Mouse (Mus musculus): ENCODE measurements at regions not wholly inside any gene's neighbourhood (a gene's known extent, or its start where the extent isn't known, plus 50 kb on each side); places are given as distances from the start of the nearest gene placed in this dataset.
A peak's percentile ranks its signal among the peaks of the same experiment; 100 is the strongest.

DNA sequence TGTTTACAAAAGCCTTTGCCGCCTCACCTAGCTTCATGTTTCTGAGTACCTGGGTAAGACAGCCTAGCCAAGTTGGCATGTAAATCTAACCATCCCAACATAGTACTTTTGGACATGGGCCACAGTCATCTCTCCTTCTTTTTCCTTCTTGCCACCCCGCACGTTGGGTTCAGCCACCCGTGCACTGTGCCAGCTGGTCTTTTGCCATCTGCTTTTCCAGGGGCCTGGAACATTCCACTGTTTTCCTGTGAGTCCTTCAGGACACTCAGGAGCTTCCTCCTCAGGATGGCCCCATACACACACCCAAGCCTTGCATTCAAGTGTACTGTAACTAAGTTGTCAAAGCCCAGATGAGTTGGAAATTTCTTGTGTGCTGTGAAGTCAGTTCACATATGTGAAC is 132.2 kb upstream of the Jun start:
- H3K27me3 ChIP-seq (ENCODE audit: insufficient read depth, low read length): peaks cover 33% of the 10 kb centered on the region
- no peak for DNase-seq (ENCODE audit: low spot score)
- no peaks in the 10 kb centered on the region for H3K36me3 ChIP-seq (replicated peaks)
- no peak overlapping the region for H3K4me3 ChIP-seq (ENCODE audit: low read depth, low read length)
- H3K4me1 ChIP-seq (ENCODE audit: insufficient read depth, low read depth, low read length): peaks cover 9% of the 10 kb centered on the region; the same call in 1 of the 2 replicates
- no peak for TF ChIP-seq GATA2 (IDR thresholded peaks at IDR 0.05; ENCODE audit: borderline replicate concordance, low read depth, low read length)
- no peaks in the 10 kb centered on the region for H3K9me3 ChIP-seq (replicated peaks)
- no peak for ATAC-seq (ENCODE audit: extremely low read depth, insufficient number of reproducible peaks, low FRiP score, poor library complexity, severe bottlenecking)

- TF ChIP-seq GATA1 (IDR thresholded peaks at IDR 0.05; ENCODE audit: borderline replicate concordance, low read length) (no peak), TAL1 (conservative IDR thresholded peaks at IDR 0.05; ENCODE audit: low read depth, low read length) (no peak), CTCF (IDR thresholded peaks at IDR 0.05; ENCODE audit: low read depth, low read length) (no peak), GATA2 (IDR thresholded peaks at IDR 0.05; ENCODE audit: borderline replicate concordance, low read depth, low read length) (no peak), POLR2AphosphoS5 (IDR thresholded peaks at IDR 0.05; ENCODE audit: insufficient replicate concordance, low read depth, low read length) (no peak)
- H3K4me1 ChIP-seq (ENCODE audit: insufficient read depth, low read depth, low read length): peaks cover 9% of the 10 kb centered on the region; the same call in 1 of the 2 replicates
- ATAC-seq (ENCODE audit: extremely low read depth, insufficient number of reproducible peaks, low FRiP score, poor library complexity, severe bottlenecking) (no peak), DNase-seq (ENCODE audit: low spot score) (no peak)
- no peaks in the 10 kb centered on the region for H3K36me3 ChIP-seq (replicated peaks)
- H3K4me3 ChIP-seq (ENCODE audit: low read depth, low read length): no peak overlapping the region
- H3K27me3 ChIP-seq (ENCODE audit: insufficient read depth, low read length): peaks cover 36% of the 10 kb centered on the region
- H3K9me3 ChIP-seq (replicated peaks): no peaks in the 10 kb centered on the region
These were observed 133.3 kb upstream of the Jun start for GRCm38 (mm10) chr4:95185113-95185915.

- H3K36me3 ChIP-seq (replicated peaks): no peaks in the 10 kb centered on the region
- H3K9me3 ChIP-seq (replicated peaks): no peaks in the 10 kb centered on the region
- TF ChIP-seq POLR2AphosphoS5 (IDR thresholded peaks at IDR 0.05; ENCODE audit: insufficient replicate concordance, low read depth, low read length): no peak
- no peak for TF ChIP-seq GATA1 (IDR thresholded peaks at IDR 0.05; ENCODE audit: borderline replicate concordance, low read length)
- TF ChIP-seq CTCF (IDR thresholded peaks at IDR 0.05; ENCODE audit: low read depth, low read length): no peak
- TF ChIP-seq TAL1 (conservative IDR thresholded peaks at IDR 0.05; ENCODE audit: low read depth, low read length): no peak
- no peak for TF ChIP-seq GATA2 (IDR thresholded peaks at IDR 0.05; ENCODE audit: borderline replicate concordance, low read depth, low read length)
- H3K4me1 ChIP-seq (ENCODE audit: insufficient read depth, low read depth, low read length): peaks cover 9% of the 10 kb centered on the region; the same call in 1 of the 2 replicates
- H3K27me3 ChIP-seq (ENCODE audit: insufficient read depth, low read length): peaks cover 36% of the 10 kb centered on the region
- no peak overlapping the region for H3K4me3 ChIP-seq (ENCODE audit: low read depth, low read length)
- DNase-seq (ENCODE audit: low spot score): no peak
- no peak for ATAC-seq (ENCODE audit: extremely low read depth, insufficient number of reproducible peaks, low FRiP score, poor library complexity, severe bottlenecking)
These were observed 133.8 kb upstream of the Jun start for GRCm38 (mm10) chr4:95185916-95186200.

GRCm38 (mm10) chr4:95188107-95188506 is 136.1 kb upstream of the Jun start:
- peaks cover 26% of the 10 kb centered on the region for H3K27me3 ChIP-seq (ENCODE audit: insufficient read depth, low read length)
- no peak overlapping the region for H3K4me3 ChIP-seq (ENCODE audit: low read depth, low read length)
- no peak for DNase-seq (ENCODE audit: low spot score)
- 0 out of 2 replicates have a peak, but pooled peaks have one; percentile 19 for ATAC-seq (ENCODE audit: extremely low read depth, insufficient number of reproducible peaks, low FRiP score, poor library complexity, severe bottlenecking)
- H3K36me3 ChIP-seq (replicated peaks): no peaks in the 10 kb centered on the region
- H3K4me1 ChIP-seq (ENCODE audit: insufficient read depth, low read depth, low read length): peaks cover 23% of the 10 kb centered on the region
- no peaks in the 10 kb centered on the region for H3K9me3 ChIP-seq (replicated peaks)
- TF ChIP-seq CTCF (IDR thresholded peaks at IDR 0.05; ENCODE audit: low read depth, low read length) (no peak), GATA2 (IDR thresholded peaks at IDR 0.05; ENCODE audit: borderline replicate concordance, low read depth, low read length) (no peak), POLR2AphosphoS5 (IDR thresholded peaks at IDR 0.05; ENCODE audit: insufficient replicate concordance, low read depth, low read length) (no peak)

DNA sequence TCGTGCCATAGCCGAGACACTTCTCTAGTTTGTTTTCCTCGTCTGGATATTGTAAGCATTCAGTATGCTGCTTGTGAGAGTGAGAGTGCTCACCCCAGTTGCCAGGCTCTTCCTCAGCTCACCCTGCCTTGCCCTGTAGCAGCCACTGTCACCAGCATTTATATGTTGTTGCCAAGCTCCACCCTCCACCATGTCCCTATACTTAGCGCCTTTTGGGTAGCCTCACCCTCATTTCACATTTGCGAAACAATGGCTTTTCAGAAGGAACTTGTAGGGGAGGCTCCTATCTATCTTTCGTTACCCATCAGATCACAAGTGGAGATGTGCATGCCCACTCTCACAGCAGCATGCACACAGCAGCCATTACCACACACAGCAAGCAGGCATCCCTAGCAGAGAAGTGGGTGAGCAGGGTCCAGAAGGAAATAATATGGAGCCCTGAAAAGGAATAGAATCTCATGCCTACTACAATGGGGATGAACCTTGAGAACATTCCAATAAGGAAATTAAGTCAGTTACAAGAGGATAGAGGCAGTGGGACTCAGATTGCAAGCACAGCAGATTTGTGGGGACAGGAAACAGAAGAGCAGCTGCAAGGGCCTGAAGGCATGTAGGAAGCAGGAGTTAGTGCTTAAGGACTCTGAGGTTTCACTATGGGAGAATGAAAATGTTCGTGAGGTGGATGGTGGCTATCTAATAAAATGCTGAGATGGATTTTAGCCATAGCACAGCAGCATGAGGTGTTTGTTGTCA is 139.8 kb upstream of the Jun start:
- ATAC-seq (ENCODE audit: extremely low read depth, insufficient number of reproducible peaks, low FRiP score, poor library complexity, severe bottlenecking): no peak
- H3K4me1 ChIP-seq (ENCODE audit: insufficient read depth, low read depth, low read length): peaks cover 54% of the 10 kb centered on the region
- no peak overlapping the region for H3K4me3 ChIP-seq (ENCODE audit: low read depth, low read length)
- H3K9me3 ChIP-seq (replicated peaks): no peaks in the 10 kb centered on the region
- H3K36me3 ChIP-seq (replicated peaks): no peaks in the 10 kb centered on the region
- H3K27me3 ChIP-seq (ENCODE audit: insufficient read depth, low read length): peaks cover 6% of the 10 kb centered on the region; the same call in 1 of the 2 replicates
- TF ChIP-seq GATA2 (IDR thresholded peaks at IDR 0.05; ENCODE audit: borderline replicate concordance, low read depth, low read length) (no peak), CTCF (IDR thresholded peaks at IDR 0.05; ENCODE audit: low read depth, low read length) (no peak), GATA1 (IDR thresholded peaks at IDR 0.05; ENCODE audit: borderline replicate concordance, low read length) (no peak), TAL1 (conservative IDR thresholded peaks at IDR 0.05; ENCODE audit: low read depth, low read length) (no peak), POLR2AphosphoS5 (IDR thresholded peaks at IDR 0.05; ENCODE audit: insufficient replicate concordance, low read depth, low read length) (no peak)
- DNase-seq (ENCODE audit: low spot score): no peak

DNA sequence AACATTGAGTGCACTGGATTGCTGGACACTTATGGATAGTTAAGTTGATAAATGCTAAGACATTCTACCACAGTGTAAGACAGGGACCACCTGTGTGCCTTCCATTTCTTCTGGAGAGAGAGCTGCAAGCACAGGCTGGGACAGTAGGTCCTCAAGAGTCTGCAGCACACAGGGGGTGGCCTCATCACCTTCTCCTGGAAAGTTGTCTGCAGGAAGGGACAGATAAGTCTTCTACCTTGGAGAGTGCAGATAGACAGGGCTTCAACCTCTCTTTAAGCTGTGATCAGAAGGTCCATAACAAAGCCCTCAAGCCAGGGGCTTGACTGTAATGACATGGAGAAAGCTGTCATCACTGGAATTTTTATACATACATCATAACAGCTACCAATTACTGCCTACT is 140.5 kb upstream of the Jun start:
- no peak for ATAC-seq (ENCODE audit: extremely low read depth, insufficient number of reproducible peaks, low FRiP score, poor library complexity, severe bottlenecking)
- no peak for TF ChIP-seq GATA1 (IDR thresholded peaks at IDR 0.05; ENCODE audit: borderline replicate concordance, low read length)
- no peak for TF ChIP-seq GATA2 (IDR thresholded peaks at IDR 0.05; ENCODE audit: borderline replicate concordance, low read depth, low read length)
- no peak for TF ChIP-seq POLR2AphosphoS5 (IDR thresholded peaks at IDR 0.05; ENCODE audit: insufficient replicate concordance, low read depth, low read length)
- no peak for TF ChIP-seq TAL1 (conservative IDR thresholded peaks at IDR 0.05; ENCODE audit: low read depth, low read length)
- no peak for TF ChIP-seq CTCF (IDR thresholded peaks at IDR 0.05; ENCODE audit: low read depth, low read length)
- no peak for DNase-seq (ENCODE audit: low spot score)
- Histone ChIP-seq H3K27me3 (ENCODE audit: insufficient read depth, low read length) (peaks cover 6% of the 10 kb centered on the region; the same call in 1 of the 2 replicates), H3K36me3 (replicated peaks) (no peaks in the 10 kb centered on the region), H3K4me3 (ENCODE audit: low read depth, low read length) (no peak overlapping the region), H3K4me1 (ENCODE audit: insufficient read depth, low read depth, low read length) (peaks cover 59% of the 10 kb centered on the region), H3K9me3 (replicated peaks) (no peaks in the 10 kb centered on the region)

All from G1E (cell line).